Mouse (Mus musculus): ENCODE results near the gene Myo9a. TPM values are rescaled to one million over a fixed set of nuclear protein-coding genes. Genes with fewer than 3 reads are reported as not detected.
"Not testable (repeated sequence)": the region's sequence is repeated elsewhere in the genome, so short reads cannot be mapped to it uniquely, and the experiment has no call there.

Myo9a gene
- polyA plus RNA-seq, 1 experiment from 2014 or later: 13.8 TPM

DNA sequence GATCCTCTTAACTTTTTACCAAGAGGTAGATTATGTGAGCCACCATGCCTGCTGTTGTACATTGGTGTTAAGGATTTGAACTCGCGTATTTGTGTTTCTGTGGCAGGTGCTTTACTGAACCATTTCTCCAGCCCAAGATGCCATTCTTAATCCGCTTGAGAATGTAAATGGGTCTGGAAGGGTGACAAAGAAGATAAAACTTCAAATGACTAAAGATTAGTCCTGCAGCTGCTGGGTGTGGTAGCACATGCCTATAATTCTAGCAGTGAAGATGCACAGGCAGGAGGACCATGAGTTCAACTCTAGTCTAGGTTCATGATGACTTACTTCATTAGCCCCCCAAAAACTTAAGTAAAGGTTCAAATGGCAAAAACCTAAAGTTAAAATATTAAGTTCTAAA is 6.8 kb upstream of the Myo9a start:
- 89% methylated on average over 3 of the region's 3 CpGs for WGBS (ENCODE audit: insufficient replicate concordance)
- no peaks in the 10 kb centered on the region for H3K27me3 ChIP-seq (ENCODE audit: control insufficient read depth, insufficient read depth, low read length)
- H3K9ac ChIP-seq (ENCODE audit: low read depth, low read length): no peak overlapping the region
- no peak overlapping the region for H3K27ac ChIP-seq (ENCODE audit: low read depth, low read length)
- peaks cover 2% of the 10 kb centered on the region; the same call in 1 of the 2 replicates for H3K4me1 ChIP-seq (ENCODE audit: control insufficient read depth, insufficient read depth, low read length)
- no peak for ATAC-seq (replicated peaks; ENCODE audit: insufficient number of reproducible peaks, low FRiP score, low TSS enrichment)
- no peak overlapping the region for H3K4me3 ChIP-seq (ENCODE audit: low read depth, low read length)
- no peaks in the 10 kb centered on the region for H3K9me3 ChIP-seq (replicated peaks; ENCODE audit: control insufficient read depth, low read length)
- H3K4me2 ChIP-seq: no peak overlapping the region
- H3K36me3 ChIP-seq (ENCODE audit: control insufficient read depth, insufficient read depth, low read length): no peaks in the 10 kb centered on the region

GRCm38 (mm10) chr9:59748387-59748786 is 2.3 kb upstream of the Myo9a start:
- H3K4me1 ChIP-seq (ENCODE audit: control insufficient read depth, insufficient read depth, low read length): peaks cover 9% of the 10 kb centered on the region
- no peak for ATAC-seq (replicated peaks; ENCODE audit: insufficient number of reproducible peaks, low FRiP score, low TSS enrichment)
- no peaks in the 10 kb centered on the region for H3K9me3 ChIP-seq (replicated peaks; ENCODE audit: control insufficient read depth, low read length)
- no peak overlapping the region for H3K9ac ChIP-seq (ENCODE audit: low read depth, low read length)
- no peak overlapping the region for H3K4me3 ChIP-seq (ENCODE audit: low read depth, low read length)
- WGBS (ENCODE audit: insufficient replicate concordance): 57% methylated on average over 2 of the region's 2 CpGs
- no peak overlapping the region for H3K4me2 ChIP-seq
- no peaks in the 10 kb centered on the region for H3K27me3 ChIP-seq (ENCODE audit: control insufficient read depth, insufficient read depth, low read length)
- H3K27ac ChIP-seq (ENCODE audit: low read depth, low read length): no peak overlapping the region
- H3K36me3 ChIP-seq (ENCODE audit: control insufficient read depth, insufficient read depth, low read length): no peaks in the 10 kb centered on the region

DNA sequence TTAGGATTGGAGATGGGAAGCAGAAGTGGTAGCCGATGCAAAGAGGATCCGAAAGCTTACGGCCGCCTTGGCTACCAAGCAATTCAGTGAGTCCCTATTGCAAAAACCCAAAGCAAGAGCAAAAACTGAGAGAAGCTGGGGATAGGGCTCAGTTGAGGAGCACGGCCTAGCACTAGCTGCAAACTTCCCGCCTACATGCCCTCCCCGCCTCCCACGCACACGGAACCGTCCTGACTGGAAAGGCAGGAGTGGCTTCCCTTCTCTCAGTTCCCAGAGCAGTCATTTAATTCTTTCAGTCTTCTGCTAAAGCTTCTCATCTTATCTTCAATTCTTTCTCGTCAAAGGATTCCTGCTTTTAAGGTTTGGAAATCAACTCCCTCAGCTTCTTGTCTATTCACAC is 1.7 kb upstream of the Myo9a start:
- Histone ChIP-seq H3K9me3 (replicated peaks; ENCODE audit: control insufficient read depth, low read length) (no peaks in the 10 kb centered on the region), H3K9ac (ENCODE audit: low read depth, low read length) (0 out of 2 replicates have a peak overlapping the region, but pooled peaks have one; percentile 6), H3K36me3 (ENCODE audit: control insufficient read depth, insufficient read depth, low read length) (no peaks in the 10 kb centered on the region), H3K27ac (ENCODE audit: low read depth, low read length) (no peak overlapping the region), H3K4me2 (peak overlapping the region; percentile 73; the same call in 1 of the 2 replicates), H3K4me1 (ENCODE audit: control insufficient read depth, insufficient read depth, low read length) (peaks cover 9% of the 10 kb centered on the region), H3K27me3 (ENCODE audit: control insufficient read depth, insufficient read depth, low read length) (no peaks in the 10 kb centered on the region), H3K4me3 (ENCODE audit: low read depth, low read length) (no peak overlapping the region)
- no peak for ATAC-seq (replicated peaks; ENCODE audit: insufficient number of reproducible peaks, low FRiP score, low TSS enrichment)
- WGBS (ENCODE audit: insufficient replicate concordance): 73% methylated on average over 11 of the region's 11 CpGs

DNA sequence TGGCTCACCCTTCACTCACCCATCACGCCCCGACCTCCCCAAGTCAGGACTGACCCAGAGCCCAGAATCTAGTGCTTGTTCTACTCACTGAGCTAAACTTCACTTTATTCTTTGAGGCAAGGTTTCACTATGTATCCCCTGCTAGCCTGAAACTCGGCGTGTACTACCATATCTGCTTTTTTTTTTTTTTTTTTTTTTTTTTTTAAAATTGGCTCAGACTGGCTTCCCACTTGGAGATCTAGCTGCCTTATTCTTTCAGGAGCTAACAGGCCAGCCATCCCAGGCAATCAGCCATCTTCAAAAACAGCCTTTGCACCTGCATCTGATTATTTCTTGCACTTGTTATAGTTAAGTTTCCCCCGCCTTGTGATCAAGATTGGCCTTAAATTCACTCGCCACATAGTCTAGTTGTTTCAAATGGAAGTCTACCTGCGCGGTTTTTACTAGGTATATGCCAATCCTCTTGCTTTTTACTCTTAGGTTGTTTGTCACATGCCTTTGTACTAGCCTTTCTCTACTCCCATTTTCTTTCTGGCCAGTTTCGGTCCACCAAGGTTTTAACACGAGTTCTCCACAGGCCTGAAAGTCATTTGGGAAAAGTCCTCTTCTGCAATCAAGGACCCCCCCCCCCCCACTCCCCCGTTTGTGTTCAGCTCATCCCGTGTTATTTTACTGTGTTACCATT is 973 bp upstream of the Myo9a start:
- Histone ChIP-seq H3K9me3 (replicated peaks; ENCODE audit: control insufficient read depth, low read length) (no peaks in the 10 kb centered on the region), H3K4me3 (ENCODE audit: low read depth, low read length) (peak overlapping the region; percentile 85), H3K36me3 (ENCODE audit: control insufficient read depth, insufficient read depth, low read length) (no peaks in the 10 kb centered on the region), H3K27ac (ENCODE audit: low read depth, low read length) (peak overlapping the region; percentile 77), H3K4me1 (ENCODE audit: control insufficient read depth, insufficient read depth, low read length) (peaks cover 9% of the 10 kb centered on the region), H3K9ac (ENCODE audit: low read depth, low read length) (peak overlapping the region; percentile 74), H3K27me3 (ENCODE audit: control insufficient read depth, insufficient read depth, low read length) (no peaks in the 10 kb centered on the region), H3K4me2 (peak overlapping the region; percentile 73)
- WGBS (ENCODE audit: insufficient replicate concordance): 29% methylated on average over 12 of the region's 12 CpGs
- ATAC-seq (replicated peaks; ENCODE audit: insufficient number of reproducible peaks, low FRiP score, low TSS enrichment): no peak

DNA sequence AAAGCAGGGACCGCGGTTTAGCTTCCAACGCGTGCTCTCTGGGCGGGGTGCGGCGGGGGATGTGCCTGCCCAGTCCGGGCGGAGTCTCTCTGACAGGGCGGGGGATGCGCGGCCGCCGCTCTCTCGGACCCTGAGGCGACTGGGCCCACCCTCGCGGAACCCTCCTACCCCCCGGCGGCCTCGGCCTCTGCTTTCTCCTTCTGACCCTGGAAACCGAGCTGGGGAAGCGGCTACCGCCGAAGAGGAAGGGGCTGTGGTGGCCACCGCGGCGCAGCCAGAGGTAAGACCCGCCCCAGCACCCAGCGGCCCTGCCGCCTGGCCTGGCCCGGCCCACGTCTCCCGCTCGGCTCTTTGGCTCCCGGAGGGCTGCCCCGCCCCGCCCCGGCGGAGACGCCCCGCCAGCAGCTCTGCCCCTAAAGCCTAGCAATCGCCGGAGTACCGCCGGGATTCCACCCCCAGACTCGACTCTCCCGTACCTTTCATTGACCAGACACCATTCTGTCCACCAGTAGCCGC is 428 bp downstream of the Myo9a start:
- WGBS (ENCODE audit: insufficient replicate concordance): under 1% methylated on average over 48 of the region's 49 CpGs
- ATAC-seq (replicated peaks; ENCODE audit: insufficient number of reproducible peaks, low FRiP score, low TSS enrichment): peak; percentile 93
- Histone ChIP-seq H3K9me3 (replicated peaks; ENCODE audit: control insufficient read depth, low read length) (no peaks in the 10 kb centered on the region), H3K4me3 (ENCODE audit: low read depth, low read length) (peak overlapping the region; percentile 85), H3K9ac (ENCODE audit: low read depth, low read length) (peak overlapping the region; percentile 87), H3K4me1 (ENCODE audit: control insufficient read depth, insufficient read depth, low read length) (peaks cover 9% of the 10 kb centered on the region), H3K36me3 (ENCODE audit: control insufficient read depth, insufficient read depth, low read length) (no peaks in the 10 kb centered on the region), H3K27ac (ENCODE audit: low read depth, low read length) (peak overlapping the region; percentile 93), H3K4me2 (peak overlapping the region; percentile 88), H3K27me3 (ENCODE audit: control insufficient read depth, insufficient read depth, low read length) (no peaks in the 10 kb centered on the region)

DNA sequence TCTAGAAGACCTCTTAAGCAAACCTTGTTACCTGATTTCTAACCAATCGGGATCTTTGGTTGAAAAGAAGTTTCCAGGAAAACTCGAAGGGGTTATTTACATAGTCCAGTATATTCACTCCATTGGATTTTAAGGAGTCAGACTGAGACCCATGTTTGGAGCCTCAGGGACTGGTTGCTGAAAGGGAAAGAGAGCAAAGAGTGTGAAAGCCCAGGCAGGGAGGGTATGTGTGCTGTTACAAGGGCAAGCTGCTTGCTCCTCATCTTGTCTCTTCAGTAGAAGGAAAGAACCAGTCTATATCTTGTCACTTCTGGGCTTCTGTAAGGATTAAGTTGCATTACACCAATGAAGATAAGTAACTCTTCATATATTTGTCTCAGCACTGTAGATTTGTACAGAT is 1.3 kb downstream of the Myo9a start:
- no peaks in the 10 kb centered on the region for H3K27me3 ChIP-seq (ENCODE audit: control insufficient read depth, insufficient read depth, low read length)
- no peaks in the 10 kb centered on the region for H3K9me3 ChIP-seq (replicated peaks; ENCODE audit: control insufficient read depth, low read length)
- H3K4me3 ChIP-seq (ENCODE audit: low read depth, low read length): peak overlapping the region; percentile 85
- H3K36me3 ChIP-seq (ENCODE audit: control insufficient read depth, insufficient read depth, low read length): no peaks in the 10 kb centered on the region
- 11% methylated on average over 2 of the region's 2 CpGs for WGBS (ENCODE audit: insufficient replicate concordance)
- H3K9ac ChIP-seq (ENCODE audit: low read depth, low read length): peak overlapping the region; percentile 87
- H3K4me1 ChIP-seq (ENCODE audit: control insufficient read depth, insufficient read depth, low read length): peaks cover 9% of the 10 kb centered on the region
- H3K27ac ChIP-seq (ENCODE audit: low read depth, low read length): peak overlapping the region; percentile 93
- ATAC-seq (replicated peaks; ENCODE audit: insufficient number of reproducible peaks, low FRiP score, low TSS enrichment): no peak
- peak overlapping the region; percentile 88 for H3K4me2 ChIP-seq

GRCm38 (mm10) chr9:59755199-59755598 is 4.5 kb downstream of the Myo9a start:
- Histone ChIP-seq H3K9ac (ENCODE audit: low read depth, low read length) (no peak overlapping the region), H3K4me3 (ENCODE audit: low read depth, low read length) (no peak overlapping the region), H3K36me3 (ENCODE audit: control insufficient read depth, insufficient read depth, low read length) (no peaks in the 10 kb centered on the region), H3K4me2 (no peak overlapping the region), H3K9me3 (replicated peaks; ENCODE audit: control insufficient read depth, low read length) (no peaks in the 10 kb centered on the region), H3K27ac (ENCODE audit: low read depth, low read length) (no peak overlapping the region), H3K27me3 (ENCODE audit: control insufficient read depth, insufficient read depth, low read length) (no peaks in the 10 kb centered on the region), H3K4me1 (ENCODE audit: control insufficient read depth, insufficient read depth, low read length) (no peaks in the 10 kb centered on the region)
- no peak for ATAC-seq (replicated peaks; ENCODE audit: insufficient number of reproducible peaks, low FRiP score, low TSS enrichment)
- 62% methylated on average over 2 of the region's 2 CpGs for WGBS (ENCODE audit: insufficient replicate concordance)

DNA sequence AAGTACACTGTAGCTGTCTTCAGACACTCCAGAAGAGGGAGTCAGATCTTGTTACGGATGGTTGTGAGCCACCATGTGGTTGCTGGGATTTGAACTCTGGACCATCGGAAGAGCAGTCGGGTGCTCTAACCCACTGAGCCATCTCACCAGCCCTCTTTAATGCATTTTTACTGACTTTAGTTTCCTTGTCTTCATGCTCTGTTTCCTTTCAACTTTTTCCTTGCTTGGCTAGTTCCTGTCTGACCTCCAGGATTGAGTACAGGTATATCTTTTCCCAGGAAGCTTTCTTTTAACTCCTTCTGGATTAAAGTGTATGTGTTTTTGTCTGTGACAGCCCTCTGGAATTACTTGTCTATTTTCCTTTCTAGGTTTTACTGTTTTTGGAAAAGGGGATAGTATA is 6.3 kb downstream of the Myo9a start:
- WGBS (ENCODE audit: insufficient replicate concordance): 85% methylated on average over 2 of the region's 3 CpGs
- H3K9me3 ChIP-seq (replicated peaks; ENCODE audit: control insufficient read depth, low read length); H3K4me2 ChIP-seq; ATAC-seq (replicated peaks; ENCODE audit: insufficient number of reproducible peaks, low FRiP score, low TSS enrichment); H3K27me3 ChIP-seq (ENCODE audit: control insufficient read depth, insufficient read depth, low read length); H3K27ac ChIP-seq (ENCODE audit: low read depth, low read length); H3K36me3 ChIP-seq (ENCODE audit: control insufficient read depth, insufficient read depth, low read length); H3K4me3 ChIP-seq (ENCODE audit: low read depth, low read length); H3K9ac ChIP-seq (ENCODE audit: low read depth, low read length); H3K4me1 ChIP-seq (ENCODE audit: control insufficient read depth, insufficient read depth, low read length): not testable (repeated sequence)

DNA sequence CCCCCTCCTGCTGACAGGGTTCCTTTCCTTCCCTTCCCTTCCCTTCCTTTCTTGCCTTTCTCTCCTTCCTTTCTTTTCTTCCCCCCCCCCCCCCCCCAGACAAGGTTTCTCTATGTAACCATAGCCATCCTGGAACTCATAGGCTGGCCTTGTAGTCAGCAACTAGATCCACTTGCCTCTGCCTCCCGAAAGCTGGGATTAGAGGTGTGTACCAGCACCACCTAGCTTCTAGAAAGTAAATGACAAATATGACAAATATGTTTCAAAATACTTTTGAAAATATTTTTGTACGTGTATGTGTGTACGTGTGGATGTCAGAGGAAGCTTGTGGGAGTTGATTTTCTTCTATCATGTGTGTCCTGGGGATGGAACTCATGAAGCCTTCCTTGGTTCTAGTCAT is 9.8 kb downstream of the Myo9a start:
- WGBS (ENCODE audit: insufficient replicate concordance): 68% methylated on average over 3 of the region's 3 CpGs
- Histone ChIP-seq H3K36me3 (ENCODE audit: control insufficient read depth, insufficient read depth, low read length) (no peaks in the 10 kb centered on the region), H3K4me1 (ENCODE audit: control insufficient read depth, insufficient read depth, low read length) (no peaks in the 10 kb centered on the region), H3K4me3 (ENCODE audit: low read depth, low read length) (no peak overlapping the region), H3K9me3 (replicated peaks; ENCODE audit: control insufficient read depth, low read length) (no peaks in the 10 kb centered on the region), H3K27me3 (ENCODE audit: control insufficient read depth, insufficient read depth, low read length) (no peaks in the 10 kb centered on the region), H3K4me2 (no peak overlapping the region), H3K27ac (ENCODE audit: low read depth, low read length) (no peak overlapping the region), H3K9ac (ENCODE audit: low read depth, low read length) (no peak overlapping the region)
- ATAC-seq (replicated peaks; ENCODE audit: insufficient number of reproducible peaks, low FRiP score, low TSS enrichment): no peak

All from heart, embryonic 11.5 days (tissue).